Mouse (Mus musculus): ENCODE measurements around the gene Arhgap8. TPM values are rescaled to one million over a fixed set of nuclear protein-coding genes. Genes with fewer than 3 reads are reported as not detected.
A peak's percentile ranks its signal among the peaks of the same experiment; 100 is the strongest.

Arhgap8 gene
- total and polyA plus RNA-seq, 3 experiments, result 0.08 TPM; not detected in 2

GRCm38 (mm10) chr15:84671401-84672307 is 48.2 kb upstream of the Arhgap8 start:
- no peaks in the 10 kb centered on the region for H3K79me2 ChIP-seq (replicated peaks; ENCODE audit: control insufficient read depth, extremely low read depth, insufficient read depth, poor library complexity, severe bottlenecking)
- no peak overlapping the region for H3K27ac ChIP-seq (ENCODE audit: insufficient read depth, low read depth)
- H3K36me3 ChIP-seq (replicated peaks in 1 of 2; ENCODE audit: control insufficient read depth in 1 of 2, insufficient read depth in 1 of 2, low read length in 1 of 2), result no peaks in the 10 kb centered on the region
- H3K4me1 ChIP-seq (ENCODE audit: control insufficient read depth in 1 of 2, insufficient read depth in 2 of 2), result peaks cover 3 to 13% of the 10 kb centered on the region in 2 experiments
- no peak overlapping the region for H3K9ac ChIP-seq (ENCODE audit: insufficient read depth, low read depth)
- no peaks in the 10 kb centered on the region for H3K9me3 ChIP-seq (replicated peaks; ENCODE audit: low read length)
- H3K27me3 ChIP-seq (replicated peaks), result peaks cover 36% of the 10 kb centered on the region
- dilution Hi-C loops (cut with MboI; ENCODE audit: extremely low pct_ligation_motif_present, extremely low pct_unique_long_range_greater_than_20kb, low sequenced_read_pairs) (no loop called here), in situ Hi-C loops (cut with MboI; ENCODE audit: low pct_ligation_motif_present, low pct_unique_long_range_greater_than_20kb, low sequenced_read_pairs) (loop anchor here (10.0 kb wide), 1 partner anchor 253 kb away; the partner anchor contains the start of genes Gm29666 and Nup50)
- DNase-seq (ENCODE audit: extremely low read depth), result peak; percentile 60
- H3K4me2 ChIP-seq (ENCODE audit: insufficient read depth, low read depth, poor library complexity, severe bottlenecking), result no peak overlapping the region
- no peak overlapping the region for H3K4me3 ChIP-seq (replicated peaks in 1 of 3; ENCODE audit: low read depth in 2 of 3, low read length in 2 of 3, poor library complexity in 1 of 3)
- TF ChIP-seq USF2 (conservative IDR thresholded peaks at IDR 0.05; ENCODE audit: low read depth, low read length) (no peak), ZC3H11A (IDR thresholded peaks at IDR 0.05; ENCODE audit: low read depth, low read length) (no peak), SMC3 (IDR thresholded peaks at IDR 0.05; ENCODE audit: low read depth, low read length) (peak; percentile 67), ZKSCAN1 (IDR thresholded peaks at IDR 0.05; ENCODE audit: borderline replicate concordance, low read depth, low read length) (no peak), RAD21 (IDR thresholded peaks at IDR 0.05; ENCODE audit: low read depth, low read length) (peak; percentile 56), CHD2 (IDR thresholded peaks at IDR 0.05; ENCODE audit: low read length) (no peak), CTCF (conservative IDR thresholded peaks at IDR 0.05 in 1 of 2, IDR thresholded peaks at IDR 0.05 in 1 of 2; ENCODE audit: low read depth in 2 of 2, low read length in 2 of 2) (peak in 1 of 2 experiments; percentile 72; a peak in 2 of 4 replicates), MAFK (IDR thresholded peaks at IDR 0.05; ENCODE audit: insufficient replicate concordance, low read length) (no peak)

GRCm38 (mm10) chr15:84672308-84672615 is 47.6 kb upstream of the Arhgap8 start:
- DNase-seq (ENCODE audit: extremely low read depth), result no peak
- Histone ChIP-seq H3K36me3 (replicated peaks in 1 of 2; ENCODE audit: control insufficient read depth in 1 of 2, insufficient read depth in 1 of 2, low read length in 1 of 2) (no peaks in the 10 kb centered on the region), H3K27ac (ENCODE audit: insufficient read depth, low read depth) (no peak overlapping the region), H3K4me3 (replicated peaks in 1 of 3; ENCODE audit: low read depth in 2 of 3, low read length in 2 of 3, poor library complexity in 1 of 3) (no peak overlapping the region), H3K27me3 (replicated peaks) (peaks cover 30% of the 10 kb centered on the region), H3K4me1 (ENCODE audit: control insufficient read depth in 1 of 2, insufficient read depth in 2 of 2) (peaks cover 3 to 13% of the 10 kb centered on the region in 2 experiments), H3K9me3 (replicated peaks; ENCODE audit: low read length) (no peaks in the 10 kb centered on the region), H3K9ac (ENCODE audit: insufficient read depth, low read depth) (no peak overlapping the region), H3K4me2 (ENCODE audit: insufficient read depth, low read depth, poor library complexity, severe bottlenecking) (no peak overlapping the region), H3K79me2 (replicated peaks; ENCODE audit: control insufficient read depth, extremely low read depth, insufficient read depth, poor library complexity, severe bottlenecking) (no peaks in the 10 kb centered on the region)
- dilution Hi-C loops (cut with MboI; ENCODE audit: extremely low pct_ligation_motif_present, extremely low pct_unique_long_range_greater_than_20kb, low sequenced_read_pairs), result no loop called here
- in situ Hi-C loops (cut with MboI; ENCODE audit: low pct_ligation_motif_present, low pct_unique_long_range_greater_than_20kb, low sequenced_read_pairs), result loop anchor here (10.0 kb wide), 1 partner anchor 253 kb away; the partner anchor contains the start of genes Gm29666 and Nup50
- TF ChIP-seq BHLHE40 (IDR thresholded peaks at IDR 0.05; ENCODE audit: low read depth, low read length), result no peak
- no peak for TF ChIP-seq MAFK (IDR thresholded peaks at IDR 0.05; ENCODE audit: insufficient replicate concordance, low read length)
- TF ChIP-seq MXI1 (IDR thresholded peaks at IDR 0.05; ENCODE audit: low read depth, low read length), result no peak
- TF ChIP-seq MYC (IDR thresholded peaks at IDR 0.05; ENCODE audit: low read depth, low read length), result no peak
- no peak for TF ChIP-seq ELF1 (IDR thresholded peaks at IDR 0.05; ENCODE audit: low read depth, low read length)
- no peak for TF ChIP-seq GABPA (IDR thresholded peaks at IDR 0.05; ENCODE audit: insufficient replicate concordance, low read depth, low read length)
- no peak for TF ChIP-seq ZNF384 (IDR thresholded peaks at IDR 0.05; ENCODE audit: low read depth, low read length)
- no peak for TF ChIP-seq POLR2AphosphoS2 (IDR thresholded peaks at IDR 0.05; ENCODE audit: low read depth, low read length)
- TF ChIP-seq TCF12 (IDR thresholded peaks at IDR 0.05; ENCODE audit: low read depth, low read length), result no peak
- TF ChIP-seq SIN3A (IDR thresholded peaks at IDR 0.05; ENCODE audit: low read length), result no peak
- TF ChIP-seq EP300 (IDR thresholded peaks at IDR 0.05; ENCODE audit: low read length), result no peak
- TF ChIP-seq PAX5 (IDR thresholded peaks at IDR 0.05; ENCODE audit: low read length), result no peak
- no peak for TF ChIP-seq ZKSCAN1 (IDR thresholded peaks at IDR 0.05; ENCODE audit: borderline replicate concordance, low read depth, low read length)
- TF ChIP-seq CHD1 (IDR thresholded peaks at IDR 0.05; ENCODE audit: low read depth, low read length), result no peak
- TF ChIP-seq MAZ (IDR thresholded peaks at IDR 0.05; ENCODE audit: low read depth, low read length), result no peak
